Mouse (Mus musculus) cerebellum, adult 18-20 months (tissue): Measurements from ENCODE around the gene Pcolce2.

Source experiments
- DNase-seq, 2 experiments: peaks; one replicate each; pipeline ENCODE4 v3.0.0; 2021

Pcolce2 gene

GRCm38 (mm10) chr9:95736238-95736637 is 98.8 kb downstream of the Pcolce2 start:
- DNase-seq, result no peak

DNA sequence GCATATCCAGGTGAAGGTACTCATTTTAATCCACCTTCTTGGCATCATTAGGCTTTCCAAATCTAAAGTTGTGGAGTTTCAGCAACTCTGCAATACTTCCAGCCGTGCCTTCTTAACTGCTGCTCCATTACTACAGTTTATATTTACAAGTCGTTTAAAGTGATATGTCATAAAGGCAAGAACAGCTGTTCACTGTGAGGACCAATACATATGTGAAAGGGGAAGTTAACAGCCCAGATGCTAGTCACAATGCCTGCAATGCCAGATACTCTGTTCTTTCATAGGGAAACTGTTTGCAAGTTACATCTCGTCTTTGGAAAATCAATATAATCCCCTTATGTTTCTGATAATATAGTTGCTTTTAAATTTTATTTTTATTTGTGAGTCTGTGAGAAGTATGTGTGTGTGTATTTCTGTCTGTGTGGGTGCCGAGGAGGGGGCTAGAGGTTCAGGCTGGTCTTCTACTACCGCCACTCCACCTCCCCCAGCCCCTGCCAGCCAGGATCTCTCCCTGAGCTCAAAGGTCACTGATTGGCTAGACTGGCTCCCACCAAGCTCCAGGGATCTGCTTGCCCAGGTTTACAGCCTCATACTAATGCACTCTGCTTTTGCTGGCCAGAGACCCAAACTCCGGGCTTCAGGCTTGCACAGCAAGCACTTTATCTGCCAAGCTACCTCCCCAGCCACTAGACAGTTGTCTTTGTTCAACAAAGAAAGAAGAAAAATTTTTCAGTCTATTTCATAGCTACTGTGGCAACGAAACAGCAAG is 107.6 kb downstream of the Pcolce2 start:
- DNase-seq, result no peak

- no peak for DNase-seq
Observed at GRCm38 (mm10) chr9:95747298-95747697, 109.9 kb downstream of the Pcolce2 start.
